Mouse (Mus musculus) liver, adult 2 months (tissue): ENCODE results near the gene Ccdc149.

Source experiments
- CTCF ChIP-seq: fragments of 200-500 bp; IDR thresholded peaks from 2 replicates; pipeline ENCODE4 v1.5.1; 2011; ENCODE audit warnings: low read depth, low read length, control low read depth
- POLR2A ChIP-seq: fragments of 200-500 bp; IDR thresholded peaks from 2 replicates; pipeline ENCODE4 v1.6.1; 2011; ENCODE audit warnings: low read length, control low read depth; ENCODE audit not compliant: insufficient read depth; ENCODE audit errors: extremely low read depth

- TF ChIP-seq POLR2A (no peak), CTCF (no peak)
Observed at GRCm38 (mm10) chr5:52438946-52439345, 32.4 kb downstream of the Ccdc149 start.
